Mouse (Mus musculus) hindbrain, embryonic 13.5 days (tissue): ENCODE data around the gene Gbe1. TPM values are rescaled to one million over a fixed set of nuclear protein-coding genes. Genes with fewer than 3 reads are reported as not detected.

ENCODE experiments used
- ATAC-seq: fragments of 200-750 bp; cut with Nextera tagmentation; 2 replicates; pipeline ENCODE4 v1.8.0; 2017; ENCODE audit warnings: moderate TSS enrichment; ENCODE audit not compliant: low FRiP score
- H3K27ac ChIP-seq: fragments of 300-500 bp; sonication (generic); 2 replicates; pipeline ENCODE4 v1.5.1; 2015; ENCODE audit warnings: inconsistent platforms, mild to moderate bottlenecking, moderate library complexity
- H3K27me3 ChIP-seq: fragments of 300-500 bp; sonication (generic); 2 replicates; pipeline ENCODE4 v1.6.1; 2015; ENCODE audit warnings: mild to moderate bottlenecking, inconsistent platforms
- H3K36me3 ChIP-seq: fragments of 300-500 bp; sonication (generic); 2 replicates; pipeline ENCODE4 v1.6.1; 2015; ENCODE audit warnings: mild to moderate bottlenecking, inconsistent platforms
- H3K4me1 ChIP-seq: fragments of 300-500 bp; sonication (generic); replicated peaks from 2 replicates; pipeline ENCODE4 v1.6.1; 2015; ENCODE audit warnings: inconsistent platforms
- H3K4me2 ChIP-seq: fragments of 300-500 bp; sonication (generic); 2 replicates; pipeline ENCODE4 v1.6.1; 2015; ENCODE audit warnings: inconsistent platforms, mild to moderate bottlenecking, moderate library complexity
- H3K4me3 ChIP-seq: fragments of 300-500 bp; sonication (generic); 2 replicates; pipeline ENCODE4 v1.5.1; 2015; ENCODE audit warnings: mild to moderate bottlenecking, inconsistent platforms
- H3K9ac ChIP-seq: fragments of 300-500 bp; sonication (generic); 2 replicates; pipeline ENCODE4 v1.6.1; 2015; ENCODE audit warnings: mild to moderate bottlenecking, inconsistent platforms
- H3K9me3 ChIP-seq: fragments of 300-500 bp; sonication (generic); 2 replicates; pipeline ENCODE4 v1.6.1; 2016; ENCODE audit warnings: inconsistent platforms
- WGBS: fragments of 180-500 bp; shearing (Covaris S2); methylation state at CpG from one replicate; pipeline ENCODE4 v1.1.7; 2015; 5-methylcytosine and 5-hydroxymethylcytosine counted together
- polyA plus RNA-seq: library from polyadenylated mRNA; unstranded; fragments of >200 nt; fragmentation: Nextera tagmentation; extraction: Ambion mirVana; gene quantifications from 2 replicates; pipeline ENCODE4 v1.2.1, GENCODE M21; 2015

Gbe1 gene
- polyA plus RNA-seq, 1 experiment from 2014 or later = 13.7 TPM

DNA sequence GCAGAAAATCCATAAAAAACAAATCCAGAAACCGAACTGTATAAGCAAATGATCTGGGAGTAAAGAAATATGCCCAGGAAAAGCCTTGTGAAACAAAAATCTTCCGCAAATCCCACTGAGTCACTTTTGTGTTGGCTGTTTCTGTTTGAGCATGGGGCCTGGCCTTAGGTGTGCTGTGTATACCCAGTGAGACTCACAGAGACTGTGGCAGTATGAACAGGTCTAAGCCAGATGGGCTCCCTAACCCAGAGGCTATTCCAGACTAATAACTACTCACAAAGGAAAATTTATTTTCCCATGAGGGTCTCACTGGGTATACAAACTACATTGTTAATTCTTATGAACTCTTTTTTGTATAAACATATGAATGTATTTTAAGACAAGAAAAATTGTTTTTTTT lies 67.3 kb downstream of the Gbe1 start:
- Histone ChIP-seq H3K4me1 (no peaks in the 10 kb centered on the region), H3K9me3 (no peaks in the 10 kb centered on the region), H3K4me3 (no peak overlapping the region), H3K36me3 (no peaks in the 10 kb centered on the region), H3K27ac (no peak overlapping the region), H3K4me2 (no peak overlapping the region), H3K9ac (no peak overlapping the region), H3K27me3 (no peaks in the 10 kb centered on the region)
- no peak for ATAC-seq
- 89% methylated on average over 2 of the region's 2 CpGs for WGBS

GRCm38 (mm10) chr16:70385494-70385893 lies 71.7 kb downstream of the Gbe1 start:
- no peak overlapping the region for H3K4me3 ChIP-seq
- no peaks in the 10 kb centered on the region for H3K4me1 ChIP-seq
- no peak overlapping the region for H3K9ac ChIP-seq
- no peak overlapping the region for H3K4me2 ChIP-seq
- H3K27ac ChIP-seq = no peak overlapping the region
- H3K9me3 ChIP-seq = no peaks in the 10 kb centered on the region; the same call in 1 of the 2 replicates
- 92% methylated on average over 1 of the region's 1 CpGs for WGBS
- no peaks in the 10 kb centered on the region for H3K36me3 ChIP-seq
- no peaks in the 10 kb centered on the region for H3K27me3 ChIP-seq
- ATAC-seq = no peak

DNA sequence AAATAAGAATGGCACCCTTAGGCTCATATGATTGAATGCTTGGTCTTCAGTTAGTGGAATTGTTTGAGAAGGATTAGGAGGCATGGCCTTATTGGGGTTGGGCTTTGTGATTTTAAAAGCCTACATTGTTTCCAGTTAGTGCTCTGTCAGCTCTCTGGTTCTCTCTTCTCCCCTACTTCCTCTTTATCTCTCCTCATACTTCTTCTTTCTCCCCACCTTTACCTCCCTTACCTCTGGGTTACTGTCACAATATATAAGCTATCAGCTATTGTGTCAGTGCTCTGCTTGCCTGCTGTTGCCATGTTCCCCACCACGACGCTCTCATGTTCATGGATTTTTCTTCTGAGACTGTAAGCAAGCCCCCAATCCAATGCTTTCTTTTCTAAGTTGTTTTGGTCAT lies 73.6 kb downstream of the Gbe1 start:
- 94% methylated on average over 2 of the region's 2 CpGs for WGBS
- Histone ChIP-seq H3K4me3 (no peak overlapping the region), H3K27ac (no peak overlapping the region), H3K27me3 (no peaks in the 10 kb centered on the region), H3K4me1 (no peaks in the 10 kb centered on the region), H3K9me3 (no peaks in the 10 kb centered on the region; the same call in 1 of the 2 replicates), H3K36me3 (no peaks in the 10 kb centered on the region), H3K4me2 (no peak overlapping the region), H3K9ac (no peak overlapping the region)
- no peak for ATAC-seq

GRCm38 (mm10) chr16:70395276-70395675 lies 81.5 kb downstream of the Gbe1 start:
- 90% methylated on average over 3 of the region's 3 CpGs for WGBS
- no peaks in the 10 kb centered on the region for H3K9me3 ChIP-seq

GRCm38 (mm10) chr16:70407780-70408179 lies 94.0 kb downstream of the Gbe1 start:
- Histone ChIP-seq H3K4me1 (no peaks in the 10 kb centered on the region), H3K4me3 (no peak overlapping the region), H3K27me3 (no peaks in the 10 kb centered on the region), H3K36me3 (no peaks in the 10 kb centered on the region), H3K9ac (no peak overlapping the region), H3K4me2 (no peak overlapping the region), H3K27ac (no peak overlapping the region), H3K9me3 (no peaks in the 10 kb centered on the region)
- no peak for ATAC-seq
- WGBS = 97% methylated on average over 2 of the region's 2 CpGs

More at GRCm38 (mm10) chr16:70395276-70395675, 81.5 kb downstream of the Gbe1 start:
- H3K27ac ChIP-seq = no peak overlapping the region
- no peaks in the 10 kb centered on the region for H3K27me3 ChIP-seq
- H3K4me2 ChIP-seq = no peak overlapping the region
- no peak for ATAC-seq
- no peaks in the 10 kb centered on the region for H3K36me3 ChIP-seq
- H3K4me1 ChIP-seq = no peaks in the 10 kb centered on the region
- H3K4me3 ChIP-seq = no peak overlapping the region
- H3K9ac ChIP-seq = no peak overlapping the region

DNA sequence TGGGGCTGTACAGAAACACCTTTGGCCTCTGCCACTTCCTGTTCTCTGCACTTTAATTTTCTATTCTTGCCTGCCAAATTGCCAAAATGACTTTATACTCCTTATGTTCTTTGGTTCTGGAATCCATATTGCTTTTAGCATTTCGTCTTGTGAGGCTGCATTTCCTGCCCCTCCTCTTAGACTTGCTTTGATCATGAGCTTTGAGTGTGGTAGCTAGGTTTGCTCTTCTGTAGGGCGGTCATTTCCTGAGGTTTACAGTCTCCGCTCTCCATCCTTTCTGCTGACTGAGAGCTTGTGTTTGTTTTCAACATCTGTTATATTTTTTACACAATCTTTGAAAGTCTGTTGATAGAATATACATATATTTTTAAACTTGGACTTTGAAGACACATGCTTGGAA lies 107.3 kb downstream of the Gbe1 start:
- H3K27ac ChIP-seq = no peak overlapping the region
- H3K27me3 ChIP-seq = no peaks in the 10 kb centered on the region
- H3K4me1 ChIP-seq = no peaks in the 10 kb centered on the region
- no peaks in the 10 kb centered on the region for H3K36me3 ChIP-seq
- WGBS = 88% methylated on average over 3 of the region's 3 CpGs
- no peak overlapping the region for H3K4me2 ChIP-seq
- no peak overlapping the region for H3K9ac ChIP-seq
- no peak for ATAC-seq
- H3K4me3 ChIP-seq = no peak overlapping the region
- no peaks in the 10 kb centered on the region for H3K9me3 ChIP-seq

DNA sequence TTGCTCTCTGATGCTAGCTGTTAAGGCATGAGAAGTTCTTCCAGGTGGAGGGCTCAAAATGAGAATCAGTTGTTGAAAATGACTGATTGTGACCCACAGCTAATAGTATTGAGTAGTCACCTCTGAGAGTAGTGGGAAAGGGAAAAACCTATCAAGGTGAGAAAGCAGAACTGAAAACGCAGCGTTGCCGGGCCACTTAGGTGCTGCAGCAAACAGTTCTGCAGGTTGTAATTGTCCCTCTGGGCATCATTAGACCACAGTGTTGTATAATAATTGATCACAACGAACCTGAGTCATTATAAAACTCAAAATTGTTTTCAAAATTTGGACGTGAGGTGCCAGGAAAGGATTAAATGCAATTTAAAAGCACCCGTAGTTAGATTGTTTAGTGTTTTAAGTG lies 135.8 kb downstream of the Gbe1 start:
- no peak for ATAC-seq
- Histone ChIP-seq H3K27ac (no peak overlapping the region), H3K4me1 (no peaks in the 10 kb centered on the region), H3K27me3 (no peaks in the 10 kb centered on the region), H3K9me3 (no peaks in the 10 kb centered on the region), H3K9ac (no peak overlapping the region), H3K4me2 (no peak overlapping the region), H3K36me3 (no peaks in the 10 kb centered on the region), H3K4me3 (no peak overlapping the region)
- WGBS = 75% methylated on average over 6 of the region's 6 CpGs

GRCm38 (mm10) chr16:70475583-70475982 lies 161.8 kb downstream of the Gbe1 start:
- ATAC-seq = no peak
- WGBS = 30% methylated on average over 2 of the region's 3 CpGs

DNA sequence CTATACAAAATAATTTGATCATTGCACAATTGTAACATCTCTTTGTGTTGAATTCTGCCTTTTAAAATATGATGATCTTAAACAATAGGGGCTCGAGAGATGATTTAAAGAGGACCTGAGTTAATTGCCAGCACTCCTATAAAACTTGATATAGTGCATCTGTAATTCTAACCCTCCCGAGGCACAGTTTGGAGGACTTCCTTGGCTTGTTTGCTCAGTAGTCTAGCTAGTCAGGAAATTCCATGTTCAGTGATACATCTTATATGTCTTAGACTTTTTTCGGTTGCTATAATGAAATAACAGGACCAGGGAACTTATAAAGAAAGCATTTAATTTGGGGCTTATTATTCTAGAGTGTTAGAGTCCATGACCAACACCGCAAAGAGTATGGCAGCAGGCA lies 162.4 kb downstream of the Gbe1 start:
- 94% methylated on average over 4 of the region's 4 CpGs for WGBS
- Histone ChIP-seq H3K4me3 (no peak overlapping the region), H3K4me1 (no peaks in the 10 kb centered on the region)

More at GRCm38 (mm10) chr16:70475583-70475982, 161.8 kb downstream of the Gbe1 start:
- Histone ChIP-seq H3K4me1 (no peaks in the 10 kb centered on the region), H3K4me2 (no peak overlapping the region), H3K9ac (no peak overlapping the region), H3K27ac (no peak overlapping the region), H3K9me3 (no peaks in the 10 kb centered on the region), H3K4me3 (no peak overlapping the region), H3K36me3 (no peaks in the 10 kb centered on the region), H3K27me3 (no peaks in the 10 kb centered on the region)

DNA sequence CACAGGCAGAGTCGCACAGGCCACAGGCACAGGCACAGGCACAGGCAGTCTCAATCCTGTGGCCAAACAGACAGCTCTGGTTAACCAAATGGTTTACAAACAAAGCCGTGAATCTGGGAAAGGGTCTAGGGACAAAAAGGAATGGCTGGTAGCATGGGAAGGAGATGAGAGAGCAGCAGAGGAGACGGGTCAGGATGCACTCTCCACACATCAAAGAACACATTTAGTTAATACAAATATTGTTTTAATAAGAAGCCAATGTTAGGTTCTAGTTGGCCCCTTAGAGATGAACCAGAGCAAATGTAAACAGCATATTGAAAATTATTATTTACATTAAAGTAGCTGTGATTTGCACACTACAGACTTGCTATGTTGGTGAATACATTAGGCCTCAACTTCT lies 166.7 kb downstream of the Gbe1 start:
- Histone ChIP-seq H3K4me1 (no peaks in the 10 kb centered on the region), H3K27me3 (no peaks in the 10 kb centered on the region), H3K4me2 (no peak overlapping the region), H3K9me3 (no peaks in the 10 kb centered on the region), H3K36me3 (no peaks in the 10 kb centered on the region), H3K9ac (no peak overlapping the region), H3K27ac (no peak overlapping the region), H3K4me3 (no peak overlapping the region)
- no peak for ATAC-seq
- 94% methylated on average over 3 of the region's 3 CpGs for WGBS

More for the DNA sequence above, 162.4 kb downstream of the Gbe1 start:
- Histone ChIP-seq H3K27ac (no peak overlapping the region), H3K9me3 (no peaks in the 10 kb centered on the region), H3K4me2 (no peak overlapping the region), H3K9ac (no peak overlapping the region), H3K36me3 (no peaks in the 10 kb centered on the region), H3K27me3 (no peaks in the 10 kb centered on the region)
- no peak for ATAC-seq

- H3K36me3 ChIP-seq = no peaks in the 10 kb centered on the region
- H3K4me3 ChIP-seq = no peak overlapping the region
- WGBS = 75% methylated on average over 1 of the region's 1 CpGs
- H3K9ac ChIP-seq = no peak overlapping the region
- H3K4me1 ChIP-seq = no peaks in the 10 kb centered on the region
- no peak for ATAC-seq
- H3K4me2 ChIP-seq = no peak overlapping the region
- H3K27me3 ChIP-seq = no peaks in the 10 kb centered on the region
- no peak overlapping the region for H3K27ac ChIP-seq
- H3K9me3 ChIP-seq = no peaks in the 10 kb centered on the region
Measured at GRCm38 (mm10) chr16:70506457-70506856, 192.7 kb downstream of the Gbe1 start.

DNA sequence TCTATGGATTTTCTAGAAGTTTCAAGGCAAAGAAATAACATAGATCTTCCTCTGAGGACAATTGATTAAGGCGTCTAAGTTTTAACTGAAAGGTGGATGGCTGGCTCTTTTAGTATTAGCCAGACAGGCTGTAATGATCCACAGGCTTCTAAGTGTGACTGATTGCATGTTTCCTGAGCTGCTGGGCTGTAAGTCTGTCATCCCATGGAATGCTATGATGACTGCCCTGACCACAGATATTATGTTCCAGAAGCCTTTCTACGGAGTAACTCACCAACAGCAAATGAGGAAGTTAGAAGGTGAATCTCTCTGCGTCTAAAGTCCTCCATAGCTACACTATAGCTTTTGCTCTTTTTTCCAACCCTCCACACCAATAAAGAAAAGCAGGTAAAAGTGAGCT lies 197.2 kb downstream of the Gbe1 start:
- Histone ChIP-seq H3K36me3 (no peaks in the 10 kb centered on the region), H3K27me3 (no peaks in the 10 kb centered on the region), H3K4me1 (no peaks in the 10 kb centered on the region), H3K9ac (no peak overlapping the region), H3K4me2 (no peak overlapping the region), H3K4me3 (no peak overlapping the region), H3K27ac (no peak overlapping the region), H3K9me3 (no peaks in the 10 kb centered on the region)
- ATAC-seq = no peak
- 92% methylated on average over 3 of the region's 3 CpGs for WGBS

- no peak overlapping the region for H3K4me2 ChIP-seq
- no peaks in the 10 kb centered on the region for H3K4me1 ChIP-seq
- H3K36me3 ChIP-seq = no peaks in the 10 kb centered on the region
- H3K27me3 ChIP-seq = no peaks in the 10 kb centered on the region
- 89% methylated on average over 2 of the region's 2 CpGs for WGBS
- no peak overlapping the region for H3K27ac ChIP-seq
- H3K4me3 ChIP-seq = no peak overlapping the region
- H3K9me3 ChIP-seq = no peaks in the 10 kb centered on the region
- ATAC-seq = no peak
- no peak overlapping the region for H3K9ac ChIP-seq
Measured at GRCm38 (mm10) chr16:70522861-70523260, 209.1 kb downstream of the Gbe1 start.

DNA sequence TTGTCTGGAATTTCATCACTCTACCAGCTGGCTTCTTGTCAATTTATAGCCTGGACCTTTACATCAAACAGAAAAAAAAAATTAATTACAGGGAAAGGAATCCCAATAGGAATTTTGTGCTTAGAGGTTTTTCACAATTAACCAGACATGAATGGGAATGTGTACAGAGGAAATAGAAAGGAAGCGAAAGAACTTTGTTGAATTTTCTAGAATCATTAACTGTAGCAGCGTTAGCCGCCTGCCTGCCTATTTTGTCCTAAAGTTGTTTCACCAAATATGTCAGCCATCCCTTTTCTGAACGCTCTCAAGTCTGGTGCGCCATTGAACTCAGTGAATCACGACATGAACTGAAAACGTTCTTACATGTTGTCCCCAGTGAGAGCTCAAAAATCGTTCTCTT lies 209.8 kb downstream of the Gbe1 start:
- Histone ChIP-seq H3K4me3 (no peak overlapping the region), H3K9ac (no peak overlapping the region), H3K36me3 (no peaks in the 10 kb centered on the region), H3K4me2 (no peak overlapping the region), H3K4me1 (no peaks in the 10 kb centered on the region), H3K27me3 (no peaks in the 10 kb centered on the region), H3K9me3 (no peaks in the 10 kb centered on the region), H3K27ac (no peak overlapping the region)
- WGBS = 81% methylated on average over 8 of the region's 8 CpGs
- ATAC-seq = no peak
